Mouse (Mus musculus) R1 (cell line): Measurements from ENCODE around the gene Gsg1l.
A peak's percentile ranks its signal among the peaks of the same experiment; 100 is the strongest.

Experiments used
- DNase-seq: peaks from one replicate; pipeline ENCODE4 v3.0.0-alpha.2; 2018; ENCODE audit warnings: low read depth, low spot score

Gsg1l gene

DNA sequence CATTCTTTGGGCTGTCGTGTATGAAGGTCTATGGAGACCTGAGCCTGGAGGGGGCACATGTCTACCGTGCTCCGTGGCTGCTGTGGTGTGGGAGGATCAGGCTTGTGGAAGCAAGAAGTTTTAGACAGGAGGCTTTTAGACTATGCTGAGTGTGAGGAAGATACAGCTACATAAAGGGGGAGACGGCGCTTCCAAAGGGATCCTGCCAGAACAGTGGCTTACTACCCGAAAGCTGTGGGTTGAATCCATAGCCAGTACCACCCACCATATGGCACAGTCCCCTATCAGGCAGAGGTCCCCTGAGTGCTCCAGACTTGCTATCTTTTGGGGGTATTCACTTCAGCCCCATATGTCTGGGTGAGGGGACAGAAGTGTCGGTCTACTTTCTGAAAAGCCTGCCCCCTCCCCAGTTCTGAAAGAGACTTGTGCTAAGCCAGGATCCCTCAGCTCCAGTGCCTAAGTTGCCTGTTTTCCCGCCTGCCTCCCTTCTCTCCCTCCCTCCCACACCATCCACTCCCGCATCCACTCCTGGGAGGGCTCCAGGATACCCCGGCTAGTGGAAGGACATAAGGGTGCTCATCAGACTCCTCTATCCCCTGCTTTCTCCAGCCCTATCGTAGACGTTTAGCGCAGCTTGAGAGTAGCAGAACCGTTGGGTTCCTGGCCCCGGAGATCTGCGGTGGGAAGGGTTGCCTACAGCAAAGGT lies 1.1 kb downstream of the Gsg1l start:
- peak; percentile 33 for DNase-seq

GRCm38 (mm10) chr7:126076935-126077334 lies 5.3 kb downstream of the Gsg1l start:
- DNase-seq, result no peak

DNA sequence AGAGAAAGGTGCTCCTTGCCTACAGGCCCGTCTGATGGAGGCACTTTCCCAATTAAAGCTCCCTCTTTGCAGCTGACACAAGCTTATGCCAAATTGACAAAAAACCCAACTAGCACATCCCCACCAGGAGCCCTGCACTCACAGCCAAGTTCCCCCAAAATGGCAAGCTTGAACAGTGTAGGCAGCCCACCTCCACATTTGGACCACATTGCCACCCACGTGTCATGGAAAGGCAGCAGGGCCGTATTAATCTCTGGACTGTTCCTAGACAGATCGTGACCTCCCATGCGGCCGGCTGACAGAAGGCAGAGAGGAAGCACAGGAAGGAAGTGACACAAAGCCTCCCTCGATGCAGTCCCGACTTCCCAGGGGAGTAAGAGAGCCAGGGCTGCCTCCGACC lies 7.2 kb downstream of the Gsg1l start:
- no peak for DNase-seq

DNA sequence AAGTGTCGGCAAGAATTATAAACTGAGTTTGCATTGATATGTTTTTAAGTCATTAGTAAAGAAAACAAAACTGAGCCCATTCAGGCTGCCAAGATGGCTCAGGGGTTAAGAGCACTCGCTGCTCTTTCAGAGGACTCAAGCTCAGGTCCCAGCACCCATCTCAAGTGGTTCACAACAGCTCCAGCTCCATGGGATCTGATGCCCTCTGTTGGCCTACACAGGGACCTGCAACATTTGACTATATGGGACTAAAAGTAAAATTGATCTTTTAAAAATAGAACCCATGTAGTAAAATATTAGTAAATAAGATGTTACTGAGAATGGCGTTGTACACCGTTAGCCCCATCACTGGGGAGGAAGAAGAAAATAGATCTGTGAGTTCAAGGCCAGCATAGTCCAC lies 11.9 kb downstream of the Gsg1l start:
- no peak for DNase-seq

- DNase-seq, result no peak
Observed at GRCm38 (mm10) chr7:126066777-126067176, 15.4 kb downstream of the Gsg1l start.

DNA sequence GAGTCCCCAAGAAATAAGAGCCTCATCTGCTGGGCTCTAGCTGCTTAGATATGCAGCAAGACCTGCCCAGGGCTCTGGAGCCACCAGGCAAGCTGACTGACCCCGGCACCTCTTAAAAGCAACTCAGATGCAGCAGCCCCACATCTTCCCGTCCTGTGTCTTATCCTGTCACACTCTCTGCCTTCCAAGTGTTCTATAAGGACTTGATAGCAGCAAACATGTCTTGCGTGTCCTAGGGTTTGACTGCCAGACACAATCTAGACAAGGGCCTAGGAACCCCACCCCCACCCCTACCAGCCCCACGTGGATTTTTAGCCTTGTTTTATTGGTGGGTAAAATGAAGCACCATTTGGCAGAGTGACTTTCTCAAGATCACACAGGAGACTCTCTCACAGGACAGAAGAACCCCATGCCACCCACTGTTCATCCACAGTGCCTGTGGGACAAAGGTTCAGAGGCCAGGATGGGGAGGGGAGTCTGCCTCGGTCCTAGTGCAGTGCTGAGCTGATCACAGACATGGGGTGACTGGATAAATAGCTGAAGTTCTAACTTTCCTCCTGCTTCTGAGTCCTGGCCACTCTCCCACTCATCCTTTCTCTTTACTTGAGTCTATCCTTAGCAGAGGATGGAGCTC lies 16.9 kb downstream of the Gsg1l start:
- no peak for DNase-seq

GRCm38 (mm10) chr7:126062228-126062627 lies 20.0 kb downstream of the Gsg1l start:
- no peak for DNase-seq

GRCm38 (mm10) chr7:126058918-126059317 lies 23.3 kb downstream of the Gsg1l start:
- no peak for DNase-seq

DNA sequence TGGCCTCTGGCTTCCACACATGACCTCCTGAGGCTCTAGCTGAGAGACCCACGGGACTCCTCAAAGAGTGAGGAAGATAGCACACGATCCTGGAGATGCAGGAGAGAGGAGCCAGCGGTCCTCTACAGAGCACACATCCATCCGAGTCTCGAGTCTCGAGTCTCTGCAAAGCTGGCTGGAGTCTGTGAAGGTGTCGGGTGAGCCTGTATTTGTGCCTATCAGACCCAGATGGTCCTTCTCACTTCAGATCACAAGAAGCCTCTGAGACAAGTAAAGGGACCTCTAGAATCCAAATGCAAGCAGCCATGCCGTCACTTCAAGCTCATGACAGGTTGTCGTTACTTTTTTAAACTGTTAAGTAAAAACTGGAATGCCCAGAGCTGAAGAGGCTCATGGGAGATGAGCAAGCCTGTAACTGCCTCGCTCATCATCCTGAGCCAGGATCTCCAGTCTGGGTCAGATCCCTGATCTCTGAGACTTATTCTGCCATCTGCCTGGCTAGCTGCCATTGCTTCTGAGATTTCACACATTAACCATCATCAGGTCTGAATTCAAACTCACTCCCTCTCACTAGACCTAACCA lies 24.8 kb downstream of the Gsg1l start:
- no peak for DNase-seq

GRCm38 (mm10) chr7:126054574-126054973 lies 27.6 kb downstream of the Gsg1l start:
- no peak for DNase-seq

DNA sequence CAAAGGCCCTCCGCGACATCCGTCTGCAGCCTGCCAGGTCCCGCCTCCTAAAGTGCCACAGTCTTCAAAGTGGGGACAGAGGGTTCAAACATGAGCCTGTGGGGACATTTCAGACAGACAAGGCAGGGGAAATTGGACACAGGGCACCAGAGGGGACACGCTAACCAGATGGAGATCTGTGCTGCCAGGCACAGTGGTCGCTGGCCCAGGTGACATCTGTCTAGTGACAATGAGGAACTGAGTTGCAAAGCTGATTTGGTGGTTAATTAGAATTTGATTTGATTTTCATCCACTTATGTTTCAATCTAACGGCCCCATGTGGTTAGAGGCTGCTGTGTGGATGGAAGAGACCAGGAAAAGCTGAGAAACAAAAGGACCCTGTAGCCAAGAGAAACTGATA lies 28.6 kb downstream of the Gsg1l start:
- DNase-seq, result no peak

GRCm38 (mm10) chr7:126051910-126052309 lies 30.3 kb downstream of the Gsg1l start:
- DNase-seq, result no peak

DNA sequence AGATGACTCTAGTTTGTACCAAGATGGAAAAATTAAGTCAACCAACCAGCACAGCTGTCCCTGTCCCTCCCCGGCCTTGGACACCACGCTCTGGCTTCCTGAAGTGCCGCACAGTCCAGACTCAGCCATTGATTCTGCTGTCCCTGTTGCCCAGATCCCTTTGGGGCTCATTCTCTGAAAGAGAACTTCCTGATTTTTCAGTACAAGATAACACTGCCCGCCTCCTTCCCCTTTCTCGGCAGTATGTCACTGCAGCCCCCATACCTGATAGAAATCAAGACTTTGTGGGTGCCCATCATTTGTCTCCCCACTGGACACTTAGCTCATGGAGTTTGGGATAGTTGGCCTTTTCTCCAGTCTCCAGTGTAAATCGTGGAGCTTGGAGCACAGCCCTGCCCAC lies 37.1 kb downstream of the Gsg1l start:
- no peak for DNase-seq

GRCm38 (mm10) chr7:126042306-126042705 lies 39.9 kb downstream of the Gsg1l start:
- DNase-seq, result peak; percentile 69

DNA sequence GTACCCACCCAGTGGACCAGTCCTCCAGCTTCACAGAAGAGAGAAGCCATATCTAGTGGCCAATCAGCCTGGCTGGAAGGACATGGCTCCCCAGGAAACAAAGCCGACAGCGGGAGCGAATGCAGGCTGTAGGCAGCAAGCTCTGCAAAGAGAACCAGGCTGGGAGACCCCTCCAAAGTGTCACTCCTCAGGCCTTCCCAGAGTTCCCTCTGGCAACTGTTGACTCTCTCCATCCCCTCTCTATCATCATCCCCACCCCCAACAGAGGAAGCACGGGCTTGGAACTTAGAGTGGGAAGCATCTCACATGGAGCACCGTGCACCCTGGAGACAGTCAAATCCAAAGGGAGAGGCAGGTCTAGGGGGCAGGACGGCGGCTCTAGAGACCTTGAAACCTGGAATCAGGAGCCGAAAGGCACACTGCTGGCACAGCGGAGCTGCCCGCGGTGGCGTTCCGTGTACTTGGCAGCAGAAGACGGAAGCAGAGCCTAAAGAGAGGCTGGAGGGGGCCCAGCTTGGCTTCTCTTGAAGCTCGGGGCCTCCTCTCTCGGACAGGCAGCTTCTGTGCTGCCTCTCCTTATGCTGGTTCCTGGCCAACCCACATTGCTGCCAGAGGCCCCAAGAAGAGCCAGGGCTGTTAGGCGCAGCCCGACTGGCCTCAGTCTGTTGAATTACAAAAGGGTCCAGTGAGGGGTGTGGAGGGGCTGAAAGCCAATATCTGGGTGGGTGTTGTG lies 41.3 kb downstream of the Gsg1l start:
- no peak for DNase-seq

DNA sequence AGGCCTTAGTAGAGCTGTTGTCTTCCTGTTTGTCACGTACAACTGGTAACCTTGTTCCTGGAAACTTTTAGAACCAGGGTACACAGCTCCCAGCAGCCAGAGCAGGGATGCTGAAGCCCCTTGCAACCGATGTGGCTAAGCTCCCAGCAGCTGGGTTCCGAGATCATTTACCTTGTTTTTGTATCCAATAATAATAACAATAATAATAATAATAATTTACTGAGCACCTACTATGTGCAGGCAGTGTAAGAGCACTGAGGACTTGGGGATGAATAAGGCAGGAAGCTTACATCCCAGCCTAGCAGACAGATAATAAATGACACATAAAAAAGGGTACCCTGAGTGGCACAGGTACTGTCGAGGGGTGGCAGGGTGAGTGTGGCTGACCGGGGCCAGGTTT lies 42.4 kb downstream of the Gsg1l start:
- no peak for DNase-seq

- DNase-seq, result no peak
Observed at GRCm38 (mm10) chr7:126039247-126039835, 42.9 kb downstream of the Gsg1l start.

DNA sequence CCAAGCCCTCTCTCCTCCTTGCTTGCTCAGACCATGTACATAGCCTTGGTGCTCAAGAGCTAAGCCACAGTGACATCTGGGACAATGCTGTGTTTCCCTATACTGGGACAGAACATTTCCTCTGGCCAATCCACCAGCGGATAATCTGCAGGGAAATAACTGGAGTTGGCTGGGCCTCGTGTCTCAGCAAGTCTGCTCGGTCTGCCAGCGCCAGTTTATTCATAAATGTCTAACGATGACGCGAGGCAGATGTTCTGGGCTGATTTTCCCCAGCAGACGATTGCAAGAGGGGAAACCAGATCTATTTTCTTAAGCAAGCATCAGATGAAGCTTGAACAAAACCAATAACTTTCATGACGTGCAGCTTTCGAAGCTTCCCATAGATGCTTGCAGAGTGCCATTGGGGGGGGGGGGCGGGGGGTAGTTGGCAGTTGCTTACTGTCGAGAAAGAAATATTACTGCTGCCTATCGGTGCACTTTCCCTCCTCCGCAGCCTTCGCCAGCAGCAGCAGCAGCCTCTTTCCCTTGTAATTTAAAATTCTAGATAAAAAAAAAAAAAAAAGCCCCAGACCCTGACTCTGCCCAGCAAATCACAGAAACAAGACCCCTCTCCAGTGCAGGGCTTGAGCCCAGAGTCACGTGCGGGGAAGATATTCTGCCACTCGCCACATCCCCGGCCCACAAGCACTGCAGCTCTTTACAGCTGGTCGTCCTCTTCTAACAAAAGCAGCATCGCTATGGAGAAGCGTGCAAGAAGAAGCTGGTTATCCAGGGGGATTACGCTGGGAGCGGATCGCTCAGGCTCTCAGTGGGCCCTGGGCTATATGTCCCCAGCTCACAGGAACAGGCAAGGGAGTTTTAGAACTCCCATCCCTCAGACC lies 43.6 kb downstream of the Gsg1l start:
- no peak for DNase-seq

GRCm38 (mm10) chr7:126035332-126035731 lies 46.9 kb downstream of the Gsg1l start:
- DNase-seq, result no peak

- DNase-seq, result no peak
Observed at GRCm38 (mm10) chr7:126032776-126033209, 49.4 kb downstream of the Gsg1l start.

GRCm38 (mm10) chr7:126032365-126032755 lies 49.9 kb downstream of the Gsg1l start:
- DNase-seq, result no peak
